Mouse (Mus musculus) thymus, postnatal 10 days (tissue): ENCODE results near the gene AU041133.
"Not testable (repeated sequence)": the region's sequence is repeated elsewhere in the genome, so short reads cannot be mapped to it uniquely, and the experiment has no call there.

ENCODE experiments used
- DNase-seq, 2 experiments: peaks; one replicate each; pipeline ENCODE4 v3.0.0; 2021; ENCODE audit warnings: low spot score in 2 of 2

AU041133 gene

DNA sequence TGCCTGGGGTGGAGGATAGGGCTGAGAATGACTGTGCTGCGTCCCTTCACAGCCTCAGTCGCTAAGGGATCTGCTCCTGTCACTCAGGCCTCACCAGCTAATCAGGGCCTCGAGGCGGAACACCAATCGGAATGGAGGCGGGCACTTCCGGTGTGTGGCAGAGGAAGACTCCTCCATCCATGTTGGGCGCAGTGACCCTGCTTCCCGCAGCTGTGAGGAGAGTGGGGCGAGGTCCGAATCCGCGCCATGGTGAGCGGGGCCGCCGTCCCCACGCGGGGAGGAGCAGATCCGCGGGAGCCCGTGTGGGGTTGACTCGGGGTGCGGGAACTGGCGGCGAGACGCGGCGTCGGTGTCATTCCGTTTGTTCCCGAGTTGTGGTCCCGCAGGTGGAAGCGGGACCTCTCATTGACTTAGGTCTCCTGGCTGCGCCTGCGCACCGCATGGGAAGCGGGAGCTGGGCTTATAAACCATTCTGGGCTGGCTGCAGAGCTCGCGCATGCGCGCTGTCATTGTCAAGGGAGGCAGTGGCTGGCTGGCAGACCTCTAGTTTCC lies at the start of gene AU041133:
AU041133 (plus strand) TSS at position 164 of the 552 bp plus-strand sequence.
- peak; percentile 80 to 83 for DNase-seq

DNA sequence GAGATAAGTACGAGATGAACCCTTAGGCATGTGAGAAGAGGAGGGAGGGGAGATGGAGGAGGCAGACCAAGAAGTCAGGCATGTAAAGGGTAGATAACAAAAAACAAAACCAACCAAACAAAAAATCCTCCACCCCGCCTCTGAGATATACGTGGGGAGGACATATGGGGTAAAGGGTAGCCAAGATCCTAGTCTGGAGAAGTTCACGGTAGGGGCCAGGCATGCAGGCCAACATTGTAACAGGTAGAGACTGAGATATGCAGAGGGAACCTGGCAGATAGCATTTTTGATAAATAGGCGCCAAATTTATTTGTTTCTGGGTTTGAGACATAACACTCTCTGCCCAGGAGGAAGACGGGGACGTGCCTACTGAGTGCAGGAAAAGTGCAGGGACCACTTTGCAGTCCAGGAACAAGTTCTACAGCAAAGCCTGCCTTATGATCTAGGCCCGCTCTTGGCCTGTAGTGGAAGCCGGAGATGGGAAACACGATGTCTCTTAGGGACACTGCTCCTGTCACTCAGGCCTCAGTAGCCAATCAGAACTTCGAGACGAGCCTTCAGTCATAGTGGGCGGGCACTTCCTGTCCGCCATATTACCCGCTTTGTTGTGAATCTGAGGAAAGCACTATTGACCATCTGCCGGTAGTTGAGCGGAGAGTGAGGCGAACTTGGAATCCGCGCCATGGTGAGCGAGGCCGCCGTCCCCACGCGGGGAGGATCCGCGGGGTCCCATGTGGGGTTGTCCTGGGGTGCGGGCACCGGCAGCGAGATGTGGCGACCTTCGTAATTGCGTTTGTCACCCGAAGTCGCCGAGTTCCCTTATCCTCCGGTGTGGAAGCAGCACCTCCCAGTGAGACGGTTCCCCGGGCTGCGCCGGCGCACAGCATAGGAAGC lies 44.8 kb upstream of the AU041133 start, which contains the start of gene BC024063:
BC024063 (plus strand) TSS at position 626 of the 894 bp plus-strand sequence.
- peak; percentile 42 to 47 for DNase-seq

DNA sequence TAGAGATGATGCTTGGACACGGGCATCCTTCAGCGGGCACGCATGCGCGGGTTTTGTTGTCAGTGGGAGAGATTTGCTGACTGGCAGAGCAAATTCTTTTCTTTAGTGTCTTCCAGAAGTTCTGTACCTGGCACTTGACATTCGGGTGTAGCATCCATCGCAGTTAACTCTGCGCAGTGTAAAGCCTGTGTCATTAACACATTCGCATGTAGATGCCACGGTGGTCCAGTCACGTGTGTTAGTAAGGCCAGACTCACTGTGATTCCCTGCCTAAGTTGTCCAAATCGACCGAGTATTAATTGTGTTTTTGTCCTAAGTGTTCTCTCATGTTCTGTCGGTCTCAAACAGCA lies 44.2 kb upstream of the AU041133 start:
- not testable (repeated sequence) for DNase-seq

DNA sequence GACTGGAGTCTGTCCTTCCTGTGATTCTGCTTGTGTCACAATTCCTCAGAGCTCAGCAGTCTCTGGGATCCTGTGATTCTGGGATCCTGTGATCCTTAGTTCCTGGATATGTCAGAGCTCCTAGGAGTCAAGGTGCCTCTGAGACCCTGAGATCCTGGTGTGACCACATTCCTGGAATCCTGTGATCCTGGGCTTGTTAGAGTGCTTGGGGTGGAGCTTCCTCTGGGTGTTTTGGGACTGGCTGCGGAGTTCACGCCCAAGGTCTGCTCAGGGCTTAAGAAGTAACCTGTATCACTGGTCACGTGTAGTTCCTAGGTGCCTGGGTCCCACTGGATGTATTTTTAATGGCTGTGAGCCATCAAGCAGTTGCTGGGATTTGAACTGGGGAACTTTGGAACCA lies 10.6 kb upstream of the AU041133 start:
- DNase-seq: no peak

DNA sequence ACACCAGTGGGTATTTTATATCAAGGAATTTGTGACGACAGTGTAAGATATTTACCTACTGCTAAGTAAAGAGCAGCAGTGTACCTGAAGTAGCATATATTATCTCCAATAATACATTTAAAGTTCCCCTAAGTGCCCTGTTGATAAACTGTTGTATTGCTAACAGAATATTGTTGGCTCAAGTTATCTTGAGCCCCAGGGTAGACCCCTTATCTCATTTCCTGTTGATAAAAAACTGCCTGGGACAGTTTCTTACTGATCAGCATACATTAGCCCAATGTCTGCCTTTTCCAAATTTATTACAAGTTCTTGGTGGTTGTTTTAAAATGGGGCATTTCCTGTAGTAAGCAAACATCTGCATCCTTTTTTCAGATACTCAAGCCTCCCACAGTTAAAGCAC lies 17.5 kb downstream of the AU041133 start:
- no peak for DNase-seq

DNA sequence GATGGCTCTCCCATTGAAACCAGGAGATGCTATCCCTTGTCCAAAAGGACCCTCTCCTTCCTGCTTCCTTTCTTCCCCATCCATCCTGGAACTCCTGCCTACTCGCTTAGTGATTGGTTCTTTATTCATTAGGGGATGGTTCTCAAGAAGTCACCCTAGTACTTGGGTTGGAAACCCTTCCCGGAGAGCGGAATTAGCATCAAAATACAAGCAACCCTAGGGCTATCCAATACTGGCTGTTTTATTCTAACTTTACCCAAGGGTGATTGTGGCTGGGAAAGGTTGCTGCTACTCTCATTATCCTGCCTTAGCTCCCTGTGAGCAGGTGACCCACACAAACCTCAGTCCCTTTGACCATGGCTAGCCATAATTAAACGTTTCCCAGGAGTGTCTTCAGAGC lies 19.8 kb downstream of the AU041133 start:
- DNase-seq: no peak

DNA sequence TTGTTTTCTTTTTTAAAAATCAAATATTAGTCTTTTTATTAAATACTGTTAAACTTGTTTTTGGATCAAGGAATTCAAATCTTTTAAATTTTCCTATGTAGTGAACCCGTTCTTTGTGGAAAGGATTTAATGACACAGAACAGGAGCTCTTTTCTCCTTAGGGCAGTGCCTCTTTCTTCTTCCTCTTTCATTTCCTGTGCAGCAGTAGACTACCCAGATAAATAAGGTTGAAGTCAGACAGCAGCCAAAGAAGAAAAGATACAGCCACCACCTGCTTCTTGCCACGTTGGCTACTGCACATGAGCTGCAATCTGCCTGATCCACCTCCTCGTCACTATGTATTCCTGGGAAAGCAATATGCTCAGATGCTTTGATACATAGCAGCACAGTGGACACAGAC lies 40.0 kb downstream of the AU041133 start:
- DNase-seq: no peak

DNA sequence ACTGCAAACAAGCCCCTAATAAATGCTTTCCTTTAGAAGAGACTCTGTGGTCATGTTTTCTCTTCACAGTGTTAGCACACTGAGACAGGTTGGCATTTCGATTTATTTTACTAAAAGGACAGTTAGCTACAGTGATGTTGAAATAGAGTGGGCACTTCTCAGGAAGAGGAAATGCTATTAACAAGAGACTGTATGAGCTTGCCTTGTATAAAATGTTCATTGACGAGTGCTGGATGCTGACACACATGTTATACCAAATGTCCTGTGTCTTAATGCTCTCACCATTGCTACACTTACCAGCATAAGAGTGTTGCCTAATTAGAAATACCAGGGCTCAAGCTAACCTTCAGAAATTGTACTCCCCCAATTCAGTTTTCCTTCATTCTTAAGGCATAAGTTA lies 42.0 kb downstream of the AU041133 start:
- DNase-seq: no peak

DNA sequence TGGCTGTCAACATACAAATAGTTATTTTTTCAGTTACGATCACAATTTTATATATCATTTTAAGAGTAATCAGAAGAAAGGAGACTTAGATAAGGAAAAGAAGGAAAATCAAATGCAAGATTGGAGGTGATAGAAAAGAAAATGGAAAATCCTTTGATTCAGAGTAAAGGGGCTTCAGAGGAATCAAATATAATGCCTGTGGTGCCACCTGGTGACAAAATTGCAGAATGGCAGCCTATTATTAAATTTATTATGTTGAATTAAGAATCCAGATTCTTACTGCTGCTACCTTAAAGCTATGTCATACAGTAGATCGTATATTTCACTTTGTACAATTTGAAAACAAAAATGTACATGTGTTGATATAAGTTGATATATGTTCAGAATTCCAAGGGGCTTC lies 43.0 kb downstream of the AU041133 start:
- DNase-seq: peak in 1 of 2 experiments; percentile 9

DNA sequence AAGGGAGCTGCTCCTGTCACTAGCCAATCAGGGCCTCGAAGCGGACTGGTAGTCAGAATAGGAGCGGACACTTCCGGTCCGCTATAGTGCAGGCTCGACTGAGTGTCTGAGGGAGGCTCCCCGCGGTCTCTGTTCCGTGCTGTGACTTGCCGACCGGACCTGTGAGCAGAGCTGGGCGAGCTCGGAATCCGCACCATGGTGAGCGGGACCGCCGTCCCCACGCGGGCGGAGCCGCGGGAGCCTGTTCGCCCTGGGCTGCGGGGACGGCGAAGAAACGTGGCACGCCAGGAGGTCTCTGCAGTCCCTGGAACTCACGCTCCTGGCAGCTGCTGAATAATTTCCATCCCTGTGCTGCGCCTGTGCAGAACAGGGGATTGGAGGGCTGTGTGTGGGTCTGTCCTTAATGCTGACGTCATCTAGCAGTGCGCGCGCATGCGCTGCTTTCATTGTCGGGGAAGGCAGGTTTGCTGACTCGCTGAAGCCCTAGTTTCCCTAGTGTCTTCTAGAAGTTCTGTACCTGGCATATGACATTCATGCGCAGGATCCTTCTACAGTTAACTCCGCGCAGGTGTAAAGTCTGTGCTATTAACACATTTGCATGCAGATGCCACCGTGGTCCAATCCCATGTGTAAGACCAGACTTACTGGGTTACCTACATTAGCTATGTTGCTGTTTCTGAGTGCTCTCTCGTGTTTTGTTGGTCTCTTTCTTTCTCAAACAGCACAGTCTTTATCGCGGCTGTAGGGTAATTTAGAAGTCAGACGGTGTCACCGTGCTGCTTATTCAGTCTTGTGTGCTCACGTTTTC lies 50.6 kb downstream of the AU041133 start:
- peak; percentile 30 to 56 for DNase-seq
